Mouse (Mus musculus) mouse trophoblast stem cell (cell line): Measurements from ENCODE around the gene Usp29.
"Not testable (repeated sequence)": the region's sequence is repeated elsewhere in the genome, so short reads cannot be mapped to it uniquely, and the experiment has no call there.

ENCODE experiments used
- in situ Hi-C, 2 experiments: fragments of 300-500 bp; cut with MseI, MboI; formaldehyde crosslinking; loops; 2 replicates in 1 of 2; 3 replicates in 1 of 2; pipeline ENCODE4 v1.15.1; 2025

Usp29 gene

GRCm38 (mm10) chr7:6866351-6866750 lies 136.0 kb downstream of the Usp29 start:
- in situ Hi-C loops, result no loop called here

GRCm38 (mm10) chr7:6868831-6869230 lies 138.5 kb downstream of the Usp29 start:
- in situ Hi-C loops, result no loop called here

DNA sequence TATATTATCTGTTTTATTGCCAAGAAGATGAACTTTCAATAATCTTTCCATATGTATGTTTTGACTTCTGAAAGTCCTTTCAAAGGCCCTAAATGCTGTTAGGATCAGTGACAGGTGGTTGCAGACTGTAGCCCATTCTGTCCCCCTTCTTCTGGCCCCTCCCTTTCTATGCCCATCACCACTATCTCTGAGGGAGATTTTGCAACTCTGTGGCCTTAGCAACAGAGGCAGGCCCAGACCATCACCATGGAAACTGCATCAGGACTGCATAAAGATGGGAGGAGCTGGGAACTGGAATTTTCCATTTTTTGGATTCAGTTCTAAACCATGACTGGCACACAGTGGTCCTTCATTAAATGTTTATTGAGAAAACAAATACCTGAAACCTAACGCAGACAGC lies 139.2 kb downstream of the Usp29 start:
- in situ Hi-C loops, result no loop called here

DNA sequence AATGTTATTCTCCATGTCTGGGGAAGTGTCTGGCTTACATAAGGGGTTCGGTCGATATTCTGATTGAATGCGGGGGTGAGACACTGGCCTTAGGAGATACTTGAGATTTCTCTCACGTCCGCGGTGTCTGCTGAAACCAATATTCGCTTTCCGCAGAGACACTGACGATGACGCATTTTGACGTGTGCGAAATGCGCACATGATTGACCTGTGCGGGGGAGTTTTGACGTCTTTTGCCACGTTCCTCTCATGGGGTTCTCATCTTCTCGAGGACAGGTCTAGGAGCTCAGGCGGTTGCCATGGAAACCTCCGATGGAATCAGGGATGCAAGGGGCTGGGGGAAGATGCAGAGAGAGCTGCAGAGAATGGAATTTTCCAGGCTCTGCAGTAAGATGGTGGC lies 144.1 kb downstream of the Usp29 start:
- in situ Hi-C loops, result no loop called here

GRCm38 (mm10) chr7:6878202-6878601 lies 147.8 kb downstream of the Usp29 start:
- in situ Hi-C loops, result no loop called here

DNA sequence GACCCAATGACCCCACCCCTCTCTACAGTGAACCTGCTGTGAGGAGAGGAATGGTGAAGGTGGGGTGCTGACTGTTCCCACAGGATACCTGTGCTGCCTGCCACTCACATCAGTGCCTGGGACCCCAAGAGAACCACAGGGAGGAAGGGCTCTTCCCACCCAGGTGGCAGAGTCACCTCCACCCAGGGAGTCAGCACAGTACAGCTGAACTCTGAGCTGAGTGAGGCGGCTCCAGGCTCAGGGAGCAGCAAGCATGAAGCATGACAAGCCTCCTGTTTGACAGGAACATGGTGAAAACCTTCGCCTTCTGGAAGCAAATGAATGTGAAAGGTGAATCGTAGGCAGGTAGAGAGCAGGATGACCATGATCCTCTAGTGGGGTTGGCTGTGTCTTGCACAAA lies 148.5 kb downstream of the Usp29 start:
- in situ Hi-C loops, result not testable (repeated sequence)

GRCm38 (mm10) chr7:6879512-6880164 lies 149.3 kb downstream of the Usp29 start:
- in situ Hi-C loops, result no loop called here

- in situ Hi-C loops, result not testable (repeated sequence)
Measured at GRCm38 (mm10) chr7:6880918-6881317, 150.5 kb downstream of the Usp29 start.

DNA sequence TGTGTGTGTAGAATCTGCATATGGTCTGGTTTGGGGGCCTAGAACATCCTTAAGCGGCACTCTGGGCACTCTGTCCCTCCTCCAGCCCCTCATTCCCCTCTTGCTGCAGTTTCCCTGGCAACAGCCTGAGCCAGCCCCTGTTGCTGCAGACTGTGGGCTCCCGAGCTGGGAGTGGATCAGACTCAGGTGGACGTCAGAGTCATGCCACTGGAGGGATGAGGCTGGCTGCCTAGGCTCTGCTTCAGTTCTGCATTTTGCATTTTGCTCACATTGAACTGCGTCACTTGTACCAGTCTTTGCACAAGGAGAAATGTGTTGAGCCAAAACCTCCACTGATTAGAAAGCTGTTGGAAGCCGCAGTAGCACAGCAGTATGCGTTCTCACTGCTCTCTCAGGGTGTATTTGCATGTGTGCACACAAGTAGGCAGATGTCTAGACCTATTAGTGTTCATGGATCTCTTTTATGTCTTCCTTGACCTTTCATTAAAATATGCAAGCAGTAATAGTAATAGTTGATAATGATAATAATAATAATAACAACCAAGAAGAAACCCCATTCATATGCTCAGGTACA lies 151.2 kb downstream of the Usp29 start:
- in situ Hi-C loops, result no loop called here

DNA sequence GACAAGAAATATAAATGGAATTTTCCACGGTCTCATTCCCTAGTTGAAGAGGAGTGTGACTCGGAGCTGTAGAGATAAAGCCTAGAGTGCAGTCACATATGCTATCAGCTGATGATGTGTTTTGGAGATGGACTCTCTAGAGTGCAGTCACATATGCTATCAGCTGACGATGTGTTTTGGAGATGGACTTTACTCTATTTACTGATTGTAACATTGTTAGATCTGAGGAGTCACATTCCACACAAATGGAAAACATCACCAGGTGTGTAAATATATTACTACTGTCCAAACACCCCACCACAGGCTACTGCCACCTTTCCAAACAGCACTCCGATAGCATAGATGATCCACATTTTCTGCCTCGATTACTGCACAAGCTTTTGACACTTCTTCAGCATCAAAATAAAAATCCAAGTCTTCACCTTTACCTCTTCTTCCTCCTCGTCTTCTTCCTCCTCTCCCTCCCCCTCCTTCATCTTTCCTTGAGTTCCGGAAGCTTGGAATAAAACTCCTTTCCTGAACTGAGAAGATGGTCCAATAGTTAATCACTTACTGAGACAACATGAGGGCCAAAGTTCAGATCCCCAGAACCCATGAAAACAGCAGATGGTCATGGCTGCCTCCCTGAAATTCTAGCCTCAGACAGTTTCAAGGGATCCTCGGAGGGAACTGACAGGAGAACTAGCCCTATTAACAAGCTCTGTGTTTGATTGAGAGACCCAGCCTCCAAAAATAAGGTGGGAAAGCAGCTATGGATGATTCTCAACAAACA lies 153.2 kb downstream of the Usp29 start:
- in situ Hi-C loops, result no loop called here

DNA sequence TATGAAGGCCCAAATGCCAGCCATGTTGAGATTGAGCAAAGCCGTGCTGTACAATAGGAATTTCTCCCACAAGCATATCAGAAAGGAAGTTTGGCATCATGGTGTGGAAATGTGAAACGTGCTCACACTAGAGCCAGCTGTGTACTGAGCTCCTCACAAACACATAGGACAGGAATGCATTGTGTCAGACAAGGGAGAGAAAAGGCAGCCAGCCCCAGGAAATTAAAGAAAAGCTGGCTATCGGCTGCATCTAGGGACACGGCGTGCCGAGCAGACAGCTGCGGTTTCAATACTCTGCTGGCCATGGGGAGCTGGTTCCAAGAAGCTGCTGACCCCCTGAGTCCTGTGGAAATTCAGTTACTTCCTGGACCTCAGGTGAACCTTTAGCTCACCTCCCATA lies 155.0 kb downstream of the Usp29 start:
- in situ Hi-C loops, result no loop called here

GRCm38 (mm10) chr7:6886896-6887295 lies 156.5 kb downstream of the Usp29 start:
- in situ Hi-C loops, result no loop called here

DNA sequence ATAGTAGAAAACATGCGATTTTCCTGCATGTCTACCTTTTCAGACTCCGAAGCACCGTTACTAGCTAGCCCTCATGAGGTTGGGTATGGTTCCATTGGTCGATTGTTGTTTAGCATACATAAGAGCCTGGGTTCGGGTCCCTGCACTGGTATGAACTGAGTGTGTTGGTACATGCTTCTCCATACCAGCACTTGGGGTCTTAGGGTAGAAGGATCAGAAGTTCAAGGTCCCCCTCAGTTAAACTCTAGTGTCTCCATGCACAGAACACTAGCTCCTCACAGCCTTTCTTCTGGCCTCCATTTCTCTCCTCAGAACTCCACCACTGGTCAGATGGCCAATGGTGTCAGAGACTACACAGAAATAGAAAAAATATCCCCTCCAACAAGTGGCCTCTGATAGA lies 159.5 kb downstream of the Usp29 start:
- in situ Hi-C loops, result no loop called here

DNA sequence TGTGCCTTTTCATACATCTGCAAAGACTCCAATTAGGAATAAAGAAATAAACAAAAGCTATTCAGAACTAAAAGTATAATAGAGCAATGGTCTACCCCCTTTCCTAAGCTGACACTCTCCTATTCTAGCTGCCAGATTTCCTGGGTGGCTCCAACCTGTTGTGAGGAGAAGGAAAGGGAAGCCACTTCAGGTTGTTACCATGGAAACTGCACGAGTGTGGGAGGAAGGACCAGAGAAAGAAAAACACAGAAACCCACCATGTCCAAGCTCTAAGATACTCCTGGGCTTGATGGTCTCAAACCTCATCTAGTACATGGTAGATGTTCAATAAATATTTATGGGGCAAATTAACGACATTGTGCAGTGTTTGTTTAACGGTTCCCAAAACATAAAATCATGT lies 160.8 kb downstream of the Usp29 start:
- in situ Hi-C loops, result no loop called here

GRCm38 (mm10) chr7:6897021-6897420 lies 166.6 kb downstream of the Usp29 start:
- in situ Hi-C loops, result not testable (repeated sequence)

DNA sequence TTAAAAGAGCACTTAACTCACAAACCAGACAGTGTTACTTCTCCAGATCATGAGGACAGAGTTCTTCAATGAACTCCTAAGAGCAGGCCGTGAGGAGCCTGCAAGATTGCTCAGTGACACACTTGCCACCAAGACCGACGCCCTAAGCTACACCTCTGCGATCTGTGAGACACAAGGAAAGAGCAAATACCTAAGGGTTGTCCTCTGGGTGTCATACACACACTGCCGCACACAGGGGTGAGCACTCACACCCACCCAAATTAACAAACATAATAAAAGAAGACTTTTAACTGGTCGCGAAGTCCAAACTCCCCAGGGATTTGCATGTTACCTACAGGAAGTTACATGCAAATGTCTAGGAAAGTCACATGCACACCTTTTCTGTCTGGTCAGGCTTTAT lies 170.3 kb downstream of the Usp29 start:
- in situ Hi-C loops, result loop anchor here in 1 of 2 experiments (25.0 kb wide), 1 partner anchor 163 kb away; the partner anchor contains the start of genes Peg3 and Usp29

GRCm38 (mm10) chr7:6903489-6903888 lies 173.1 kb downstream of the Usp29 start:
- in situ Hi-C loops, result loop anchor here in 1 of 2 experiments (25.0 kb wide), 1 partner anchor 166 kb away; the partner anchor contains the start of genes Peg3 and Usp29

GRCm38 (mm10) chr7:6910527-6910926 lies 180.1 kb downstream of the Usp29 start:
- in situ Hi-C loops, result loop anchor here in 1 of 2 experiments (25.0 kb wide), 1 partner anchor 173 kb away; the partner anchor contains the start of genes Peg3 and Usp29

DNA sequence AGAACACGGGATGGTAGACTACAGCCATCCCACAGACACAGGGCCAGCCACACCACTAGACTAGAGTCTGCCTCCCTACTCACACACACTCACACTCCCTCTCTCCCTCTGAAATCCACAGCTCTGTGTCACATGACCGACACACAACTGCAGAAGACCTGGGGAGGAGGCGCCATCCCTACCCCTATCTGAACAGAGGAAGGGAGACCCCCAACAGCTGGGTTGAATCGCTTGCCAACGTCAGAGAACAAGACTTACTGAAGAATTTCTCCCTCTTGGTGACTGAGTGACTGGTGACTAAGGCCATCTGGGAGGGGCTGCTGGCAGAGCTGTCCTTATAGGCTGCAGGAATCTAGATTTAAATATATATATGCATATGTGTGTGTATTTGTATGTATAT lies 181.4 kb downstream of the Usp29 start:
- in situ Hi-C loops, result loop anchor here in 1 of 2 experiments (25.0 kb wide), 1 partner anchor 174 kb away; the partner anchor contains the start of genes Peg3 and Usp29

DNA sequence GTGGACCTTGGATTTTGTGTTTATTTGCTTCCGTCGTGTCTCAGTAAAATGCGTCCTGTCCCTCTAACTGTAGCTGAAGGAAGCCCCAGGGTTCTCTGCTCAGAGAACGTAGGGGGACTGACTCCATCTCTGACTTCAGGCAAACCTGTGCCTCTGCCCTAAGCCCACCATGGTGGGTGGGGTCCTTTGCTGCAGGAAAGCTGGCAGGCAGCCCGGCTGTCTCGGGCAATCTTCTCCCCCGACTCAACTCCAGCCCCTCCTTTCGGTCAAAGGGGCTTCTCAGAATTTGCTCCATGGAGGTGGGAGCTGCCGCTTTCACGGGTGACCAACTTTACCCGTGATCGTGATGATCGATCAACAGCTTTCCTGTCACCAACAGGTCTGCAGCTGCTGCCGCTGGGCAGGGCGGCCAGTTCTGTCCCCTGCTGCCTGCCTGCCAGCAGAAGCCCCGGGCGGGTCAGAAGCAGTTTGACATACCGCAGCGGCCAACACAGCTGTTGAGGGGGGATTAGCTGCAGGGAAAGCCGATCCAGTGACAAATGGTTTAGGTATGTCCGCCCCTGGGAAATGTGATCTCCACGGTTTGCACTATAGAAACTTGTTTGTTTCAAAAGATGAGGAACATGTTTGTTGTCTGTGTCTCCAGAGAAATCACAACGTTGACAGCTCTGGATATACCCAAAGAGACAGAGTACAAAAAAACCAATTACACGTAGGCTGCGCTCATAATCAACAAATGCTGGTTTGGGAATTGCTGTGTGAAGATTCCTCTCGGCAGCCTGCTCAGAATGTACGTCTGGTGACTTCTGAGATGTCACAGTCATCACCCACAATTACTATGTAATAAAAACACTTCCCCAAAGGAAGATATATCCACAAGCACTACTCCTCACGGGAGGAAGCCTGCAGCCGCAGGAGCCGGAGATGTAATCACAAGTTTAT lies 183.3 kb downstream of the Usp29 start:
- in situ Hi-C loops, result loop anchor here in 1 of 2 experiments (25.0 kb wide), 1 partner anchor 176 kb away; the partner anchor contains the start of genes Peg3 and Usp29

GRCm38 (mm10) chr7:6917126-6917525 lies 186.7 kb downstream of the Usp29 start:
- in situ Hi-C loops, result loop anchor here in 1 of 2 experiments (25.0 kb wide), 1 partner anchor 180 kb away; the partner anchor contains the start of genes Peg3 and Usp29
